Mouse (Mus musculus) large intestine, adult 2 months (tissue): ENCODE data around the gene Trpm3. TPM values are rescaled to one million over a fixed set of nuclear protein-coding genes. Genes with fewer than 3 reads are reported as not detected.

ENCODE experiments used
- DNase-seq: peaks from one replicate; pipeline ENCODE4 v3.0.0-alpha.2; 2012; ENCODE audit warnings: low read depth, low spot score
- WGBS: fragments of 180-500 bp; shearing (Covaris S2); methylation state at CpG from one replicate; pipeline ENCODE4 v1.1.7; 2018; 5-methylcytosine and 5-hydroxymethylcytosine counted together
- polyA plus RNA-seq: library from polyadenylated mRNA; depleted of rRNA; stranded (reverse); fragments of >200 nt; gene quantifications from 2 replicates; pipeline ENCODE4 v1.2.3, GENCODE M21; 2012

Trpm3 gene
- polyA plus RNA-seq, 1 experiment = 0.06 TPM

DNA sequence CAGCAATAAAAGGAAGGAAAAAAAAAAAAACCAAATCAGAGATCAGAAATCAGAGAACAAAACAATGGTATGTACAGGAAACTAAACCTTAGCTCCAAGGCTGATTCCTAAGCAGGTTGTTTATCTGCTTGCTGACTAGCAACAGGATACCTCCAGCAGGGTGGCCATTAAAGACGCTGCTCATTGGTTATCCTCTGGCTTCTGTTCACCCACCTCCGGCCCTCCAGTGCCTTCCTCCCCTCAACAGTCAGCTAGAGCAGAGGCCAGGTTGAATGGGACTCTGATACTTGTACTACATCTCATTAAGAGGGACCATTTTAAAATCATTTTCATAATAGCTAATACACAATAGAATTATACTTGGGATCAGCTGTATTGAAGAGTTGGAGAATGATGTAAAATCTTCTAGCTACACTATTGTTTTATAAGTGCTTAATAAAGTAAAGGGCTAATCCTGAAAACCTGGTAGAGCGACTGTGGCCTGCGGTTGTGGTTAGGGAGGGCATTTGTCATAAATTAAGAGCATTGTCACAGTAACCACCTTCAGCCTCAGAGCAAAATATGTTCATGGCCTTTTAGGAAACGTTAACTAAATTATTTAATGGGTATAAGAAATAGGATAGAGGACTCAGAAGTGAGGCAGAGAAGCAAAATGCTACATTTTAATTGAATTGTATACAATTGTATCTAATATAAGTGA lies 469.3 kb downstream of the Trpm3 start:
- 63% methylated on average over 5 of the region's 5 CpGs for WGBS
- no peak for DNase-seq

DNA sequence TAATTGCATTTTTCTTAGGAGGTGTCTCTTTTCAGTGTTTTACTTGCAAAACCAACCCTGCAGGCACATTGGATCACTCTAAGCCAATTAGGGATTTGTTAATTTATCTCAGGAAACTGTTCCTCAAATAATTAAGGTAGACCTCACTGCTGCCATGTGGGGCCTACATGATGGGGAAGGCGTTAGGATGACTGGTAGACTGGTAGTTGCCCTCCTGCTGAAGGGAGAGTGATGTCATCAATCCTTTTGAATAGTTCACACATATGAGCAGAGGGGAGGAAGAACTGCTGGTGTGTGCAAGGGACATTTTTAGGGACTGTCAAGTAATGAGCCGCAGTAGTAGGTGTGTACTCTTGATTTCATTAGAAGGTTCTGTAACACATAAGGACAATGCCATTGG lies 472.8 kb downstream of the Trpm3 start:
- DNase-seq = no peak
- 79% methylated on average over 2 of the region's 2 CpGs for WGBS

DNA sequence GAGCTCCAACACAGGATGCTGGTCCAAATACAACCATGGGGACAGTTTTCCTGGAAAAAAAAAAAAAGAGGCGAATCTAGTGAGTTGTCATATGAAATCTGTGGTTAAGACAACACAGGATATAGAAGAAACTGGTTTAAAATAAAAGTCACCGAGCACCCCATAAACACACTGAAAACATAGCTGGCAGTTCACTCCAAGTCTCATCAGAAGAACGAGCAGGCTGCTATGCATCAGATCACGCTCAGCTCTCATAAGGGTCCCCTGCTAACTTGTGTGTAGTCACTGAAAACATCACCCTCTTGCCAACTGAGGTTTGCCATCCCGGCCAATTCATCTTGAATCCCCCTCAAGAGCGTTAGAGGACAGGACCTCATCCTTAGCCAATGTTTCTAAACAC lies 476.5 kb downstream of the Trpm3 start:
- DNase-seq = no peak
- 88% methylated on average over 6 of the region's 6 CpGs for WGBS

DNA sequence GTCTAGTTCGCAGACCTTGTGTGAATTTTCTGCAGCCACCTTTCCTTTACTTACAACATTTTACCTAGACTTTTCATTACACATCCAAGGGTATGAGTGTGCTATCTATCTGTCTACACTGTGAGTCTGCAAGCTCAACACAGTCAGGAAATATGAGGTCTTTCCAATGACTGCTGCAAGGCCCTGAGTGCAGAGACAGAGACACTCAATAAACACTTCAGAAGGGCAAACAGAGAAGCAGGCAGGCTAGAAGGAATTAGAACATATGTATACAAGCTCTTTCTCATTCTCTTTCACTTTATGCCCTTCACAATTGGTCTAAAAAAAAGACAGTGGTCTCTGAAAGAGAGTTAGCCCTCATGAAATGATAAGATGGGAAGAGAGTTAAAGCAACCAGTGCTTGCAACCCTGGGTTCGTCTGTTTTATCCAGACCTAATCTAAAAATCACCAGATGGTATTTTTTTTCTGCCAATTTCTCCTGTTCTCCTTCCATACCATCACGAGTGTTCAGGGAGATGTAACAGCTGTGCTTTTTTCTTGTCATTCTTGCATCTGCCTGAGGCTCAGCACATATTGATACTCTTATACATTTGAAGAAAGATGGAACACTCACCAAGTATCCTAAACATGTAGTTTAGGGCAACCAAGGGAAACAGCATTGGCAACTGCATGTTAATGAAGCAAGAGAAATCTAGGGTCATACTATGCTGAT lies 486.1 kb downstream of the Trpm3 start:
- 59% methylated on average over 3 of the region's 3 CpGs for WGBS
- no peak for DNase-seq

DNA sequence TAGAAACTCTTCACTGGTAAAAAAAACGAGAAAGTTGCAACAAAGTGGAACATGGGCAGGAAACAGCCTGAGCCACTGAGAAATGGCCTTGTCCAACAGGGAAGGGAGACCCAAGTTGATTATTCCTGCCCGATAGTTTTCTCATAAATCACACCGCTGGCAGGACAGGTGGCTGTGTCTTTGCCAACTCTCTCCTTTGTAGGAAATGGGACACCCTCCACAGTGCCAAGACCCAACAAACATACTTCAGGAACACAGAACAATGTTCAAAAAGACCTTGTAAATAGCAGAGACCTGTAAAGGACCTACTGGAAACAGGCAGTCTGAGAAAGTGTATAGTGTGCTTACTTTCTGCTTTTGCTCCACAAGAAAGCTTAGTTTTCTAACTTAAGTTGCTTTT lies 490.0 kb downstream of the Trpm3 start:
- no peak for DNase-seq
- WGBS = 60% methylated on average over 3 of the region's 3 CpGs

DNA sequence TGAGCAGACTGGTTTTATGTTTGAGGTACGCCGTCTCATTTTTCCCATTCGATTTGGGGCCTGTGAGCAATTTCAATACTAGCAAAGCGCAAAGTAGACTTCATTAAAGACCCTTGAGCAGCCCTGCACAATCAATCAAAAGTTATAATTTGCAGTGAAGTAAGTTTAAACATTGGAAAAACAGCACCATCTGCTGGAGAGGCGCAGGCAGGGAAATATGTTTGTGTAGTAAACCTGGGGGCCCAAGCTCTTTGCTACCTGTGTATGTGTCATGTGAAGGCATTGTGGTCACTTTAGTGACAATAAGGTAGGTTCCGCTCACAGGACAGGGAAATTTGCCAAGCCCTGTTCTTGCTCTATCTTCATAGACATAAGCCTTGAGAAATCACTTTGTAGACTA lies 492.5 kb downstream of the Trpm3 start:
- DNase-seq = no peak
- WGBS = 78% methylated on average over 6 of the region's 6 CpGs

DNA sequence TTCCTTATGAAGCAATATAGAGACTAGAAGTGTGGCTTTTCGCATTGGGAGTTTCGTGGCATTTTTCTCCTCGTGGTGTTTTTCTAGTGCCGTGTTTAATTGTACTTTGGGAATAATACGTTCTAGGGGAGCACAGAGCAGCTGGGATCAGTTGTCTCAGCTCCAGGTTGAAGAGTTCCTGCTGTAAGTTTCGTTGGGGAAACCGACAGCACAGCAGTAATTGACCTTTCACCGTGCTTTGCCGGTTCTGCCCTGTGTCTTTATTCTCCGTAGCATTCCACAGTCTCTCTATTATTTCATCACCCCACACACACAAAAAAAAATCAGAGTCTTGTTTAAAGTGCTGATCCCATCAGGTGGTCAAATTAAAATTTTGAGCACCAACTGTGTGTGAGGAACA lies 496.8 kb downstream of the Trpm3 start:
- no peak for DNase-seq
- WGBS = 57% methylated on average over 10 of the region's 10 CpGs

DNA sequence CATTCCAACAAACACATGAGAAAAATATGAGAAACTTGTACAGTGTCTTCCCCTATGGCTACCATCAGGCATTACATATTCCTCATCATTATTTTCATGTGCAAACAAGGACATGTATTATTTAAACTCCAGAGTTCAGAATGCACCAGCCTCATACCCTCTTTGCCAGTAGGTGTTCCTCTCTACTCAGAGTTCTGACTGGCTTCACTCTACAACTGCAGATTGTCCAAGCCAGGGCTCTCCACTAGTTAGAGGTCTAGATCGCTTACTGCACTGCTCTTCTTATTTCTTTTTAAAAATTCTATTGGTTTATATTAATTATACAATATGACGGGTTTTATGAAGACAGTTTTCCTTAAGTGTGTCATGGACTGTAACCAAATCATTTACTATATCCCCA lies 498.9 kb downstream of the Trpm3 start:
- DNase-seq = no peak
- 86% methylated on average over 2 of the region's 2 CpGs for WGBS

DNA sequence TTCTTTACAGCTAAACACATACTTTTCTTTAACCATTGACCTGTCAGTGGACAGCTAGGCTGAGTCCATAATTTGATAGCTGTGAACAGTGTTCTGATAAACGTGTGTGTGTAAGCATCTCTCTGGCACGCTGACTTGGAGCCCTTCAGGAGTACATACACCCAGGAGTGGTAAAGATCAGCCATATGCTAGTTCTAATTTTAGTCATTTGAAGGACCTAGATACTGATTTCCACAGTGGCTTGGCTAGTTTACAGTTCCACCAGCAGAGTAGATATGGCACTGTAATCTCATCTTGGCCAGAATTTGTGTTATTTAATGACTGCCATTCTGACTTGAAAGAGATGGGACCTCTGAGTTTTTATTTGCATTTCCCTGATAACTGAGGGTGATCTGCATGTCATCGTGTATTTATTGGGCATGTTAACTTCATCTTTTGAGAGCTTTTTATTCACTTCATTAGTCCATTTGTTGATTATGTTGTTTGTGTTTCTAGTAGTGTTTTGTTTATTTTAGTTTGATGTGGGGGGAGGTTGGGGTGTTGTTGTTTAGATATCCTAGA lies 499.6 kb downstream of the Trpm3 start:
- WGBS = 61% methylated on average over 3 of the region's 3 CpGs
- no peak for DNase-seq

DNA sequence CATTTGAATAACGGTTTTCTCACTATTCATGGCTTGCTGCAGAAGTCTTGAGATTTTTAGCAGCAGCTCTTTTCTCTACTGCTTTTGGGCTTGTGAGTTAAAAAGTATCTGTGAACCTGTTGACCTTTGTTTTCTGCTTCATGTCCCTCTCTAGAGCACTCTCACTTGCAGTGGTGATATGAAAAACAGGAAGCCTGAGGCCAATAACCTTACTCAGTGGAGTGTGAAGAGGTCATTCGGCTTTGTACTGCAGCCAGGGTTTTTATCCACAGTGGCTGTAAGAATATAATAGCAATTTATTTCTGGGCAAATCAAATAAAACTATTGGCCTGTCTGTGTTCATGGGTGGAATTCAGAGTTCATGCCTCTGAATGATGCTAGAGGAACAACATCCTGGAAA lies 503.3 kb downstream of the Trpm3 start:
- WGBS = 60% methylated on average over 2 of the region's 2 CpGs
- no peak for DNase-seq

DNA sequence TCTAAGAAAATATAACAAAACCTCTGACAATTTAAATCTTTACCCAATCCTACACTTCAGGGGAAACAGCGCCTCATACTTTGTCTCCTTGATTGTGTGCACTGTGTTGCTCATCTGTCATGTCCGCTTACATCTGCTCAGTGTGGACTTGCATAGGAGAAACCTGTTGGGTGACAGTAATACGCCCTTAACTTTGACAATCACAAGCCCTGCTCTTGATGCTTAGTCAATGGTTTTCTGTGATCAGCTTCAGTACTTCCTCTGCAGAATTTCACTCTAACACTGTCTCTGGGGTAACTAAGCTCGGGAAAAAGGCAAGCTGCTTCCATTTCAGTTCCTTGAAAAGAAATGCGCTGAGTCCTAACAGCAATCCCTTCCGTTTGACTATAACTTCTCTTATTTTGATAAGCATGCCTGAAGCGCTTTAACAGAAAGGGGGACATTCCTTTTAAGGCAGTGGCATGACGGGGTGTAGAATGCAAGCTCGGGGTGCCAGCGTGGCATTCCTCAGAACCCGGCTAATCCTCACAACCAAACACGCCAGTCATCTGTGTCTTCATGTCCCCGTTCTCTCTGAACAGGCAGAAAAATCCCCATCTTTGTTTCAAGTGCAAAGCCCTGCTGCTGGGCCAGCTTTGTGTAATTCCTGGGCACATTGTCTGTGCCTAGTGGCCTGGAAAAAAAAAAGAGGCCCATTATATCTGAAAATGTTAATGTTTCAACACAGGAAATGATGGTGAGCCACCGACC lies 517.8 kb downstream of the Trpm3 start:
- WGBS = 73% methylated on average over 14 of the region's 14 CpGs
- no peak for DNase-seq

DNA sequence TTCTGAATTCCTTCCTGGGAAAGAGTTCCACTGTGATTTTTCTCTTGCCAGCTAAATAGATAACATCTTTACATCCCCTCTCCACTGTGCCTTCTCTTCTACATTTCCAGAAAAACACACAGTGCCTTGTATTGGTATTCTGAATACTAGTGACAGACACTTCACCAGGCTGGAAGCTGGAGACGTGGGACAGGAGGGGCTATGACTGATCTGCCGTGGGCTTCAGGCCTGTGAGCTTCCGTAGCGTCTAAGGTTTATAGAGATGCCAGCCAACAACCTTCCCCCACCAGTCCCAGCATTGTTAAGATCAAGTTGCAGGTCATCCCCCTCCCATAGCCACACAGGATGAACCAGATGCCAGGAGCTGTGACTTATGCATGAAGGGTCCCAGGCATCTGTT lies 518.4 kb downstream of the Trpm3 start:
- WGBS = 46% methylated on average over 4 of the region's 4 CpGs
- DNase-seq = no peak

DNA sequence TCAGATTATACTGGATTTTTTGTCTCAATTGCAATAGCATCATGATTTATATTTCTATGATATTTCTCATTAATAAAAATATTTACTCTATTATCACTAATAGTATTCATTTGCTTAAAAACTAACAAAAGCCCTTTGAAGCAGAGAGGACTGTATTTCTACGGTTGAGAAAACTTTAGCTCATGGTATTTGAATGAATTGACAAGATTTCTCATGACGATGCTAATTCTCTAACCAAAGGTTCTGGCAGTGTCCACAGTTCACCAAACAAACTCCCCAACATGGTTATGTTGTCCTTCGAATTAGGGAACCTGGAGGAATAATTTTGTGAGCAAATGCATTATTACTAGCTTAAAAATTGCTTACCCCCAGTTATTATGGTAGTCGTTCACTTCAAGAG lies 526.6 kb downstream of the Trpm3 start:
- DNase-seq = no peak
- WGBS = 73% methylated on average over 4 of the region's 4 CpGs

DNA sequence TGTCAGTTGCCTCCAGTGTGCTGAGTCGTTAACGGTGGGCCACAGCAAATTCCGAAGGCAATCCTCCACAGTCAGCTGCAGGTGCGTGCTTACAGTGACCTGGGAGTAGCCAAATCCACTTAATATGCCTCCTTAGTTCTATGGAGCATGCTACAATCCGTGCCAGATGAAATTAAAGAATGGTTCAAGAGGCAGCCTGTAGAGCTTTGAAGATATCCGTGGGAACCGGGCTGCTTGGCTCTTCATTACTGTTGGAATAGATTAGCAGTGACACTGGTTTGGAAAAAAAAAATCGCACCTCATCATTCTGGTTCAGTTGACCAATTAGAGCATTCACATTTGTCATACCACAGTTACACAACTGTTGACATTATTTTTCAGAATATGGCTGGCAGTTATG lies 531.4 kb downstream of the Trpm3 start:
- WGBS = 87% methylated on average over 8 of the region's 8 CpGs
- no peak for DNase-seq

DNA sequence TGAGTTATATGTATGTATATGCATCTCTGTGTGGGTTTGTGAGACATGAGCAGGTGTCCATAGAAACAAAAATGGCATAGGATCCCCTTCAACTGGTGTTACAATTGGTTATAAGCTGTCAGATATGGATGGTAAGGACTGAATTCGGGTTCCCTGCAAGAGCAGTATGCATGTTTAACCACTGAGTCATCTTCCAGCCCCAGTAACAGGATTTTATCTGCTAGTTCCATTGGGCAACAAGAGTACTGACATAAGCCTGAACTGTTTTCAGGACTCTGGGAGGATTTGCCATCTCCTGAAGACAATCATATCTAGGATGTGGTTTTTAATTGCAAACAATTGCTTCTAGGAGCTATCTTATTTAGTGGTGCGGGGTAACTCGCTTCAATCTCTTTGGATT lies 534.0 kb downstream of the Trpm3 start:
- WGBS = 84% methylated on average over 3 of the region's 3 CpGs
- DNase-seq = no peak

DNA sequence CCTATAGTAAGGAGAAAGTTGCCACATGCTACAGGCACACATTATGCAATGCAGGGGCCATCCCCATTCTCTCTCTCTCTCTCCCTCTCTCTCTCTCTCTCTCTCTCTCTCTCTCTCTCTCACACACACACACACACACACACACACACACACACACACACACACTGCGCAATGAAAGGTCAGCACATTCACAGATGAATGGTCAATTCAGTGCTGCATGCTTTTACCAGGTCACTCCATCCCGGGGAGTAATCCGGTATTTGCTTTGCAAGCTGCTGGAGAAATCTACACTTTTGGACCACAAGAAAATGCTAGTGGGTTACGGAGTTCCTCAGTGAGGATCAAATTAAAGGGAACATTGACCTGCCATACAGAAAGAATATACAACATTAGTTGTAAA lies 537.4 kb downstream of the Trpm3 start:
- DNase-seq = no peak

DNA sequence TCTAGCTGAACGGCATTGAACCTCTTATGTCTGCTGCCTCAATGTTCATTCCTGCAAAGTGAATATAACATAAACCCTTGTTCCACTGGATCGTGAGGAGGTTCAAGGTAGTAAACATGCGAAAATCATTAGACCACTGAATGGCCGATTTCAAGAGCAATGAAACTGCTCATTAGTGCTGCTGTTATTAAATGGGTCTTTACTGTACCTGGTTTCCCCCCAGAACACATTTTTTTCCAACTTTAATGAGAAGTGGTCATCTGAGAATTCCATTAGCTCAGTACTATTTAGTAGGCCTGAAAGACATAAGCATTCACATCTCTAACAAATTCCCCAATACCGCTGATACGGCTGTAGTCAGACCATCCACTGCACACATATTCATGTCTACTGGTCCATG lies 543.4 kb downstream of the Trpm3 start:
- DNase-seq = no peak
- WGBS = 94% methylated on average over 6 of the region's 6 CpGs

More for the DNA sequence above, 537.4 kb downstream of the Trpm3 start:
- WGBS = 80% methylated on average over 4 of the region's 4 CpGs

DNA sequence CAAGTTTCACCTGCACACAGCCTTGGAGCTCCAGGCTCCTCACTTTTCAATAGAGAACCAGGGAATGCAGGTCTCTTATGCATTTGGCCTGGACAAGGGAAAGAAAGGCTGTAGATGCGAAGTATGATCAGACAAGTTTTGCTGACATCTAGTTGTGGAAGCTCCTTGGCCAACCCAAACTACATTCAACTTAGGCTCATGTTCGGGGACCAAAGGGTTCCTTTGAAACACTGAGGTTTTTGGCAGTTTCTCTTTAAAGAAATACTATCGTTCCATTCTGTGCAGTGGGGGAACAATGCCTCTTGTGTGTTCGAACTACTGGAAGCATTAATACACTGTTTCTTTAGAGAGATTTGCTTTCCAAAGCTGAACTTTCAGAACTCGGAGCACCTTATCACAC lies 553.1 kb downstream of the Trpm3 start:
- DNase-seq = no peak
- 88% methylated on average over 5 of the region's 5 CpGs for WGBS

DNA sequence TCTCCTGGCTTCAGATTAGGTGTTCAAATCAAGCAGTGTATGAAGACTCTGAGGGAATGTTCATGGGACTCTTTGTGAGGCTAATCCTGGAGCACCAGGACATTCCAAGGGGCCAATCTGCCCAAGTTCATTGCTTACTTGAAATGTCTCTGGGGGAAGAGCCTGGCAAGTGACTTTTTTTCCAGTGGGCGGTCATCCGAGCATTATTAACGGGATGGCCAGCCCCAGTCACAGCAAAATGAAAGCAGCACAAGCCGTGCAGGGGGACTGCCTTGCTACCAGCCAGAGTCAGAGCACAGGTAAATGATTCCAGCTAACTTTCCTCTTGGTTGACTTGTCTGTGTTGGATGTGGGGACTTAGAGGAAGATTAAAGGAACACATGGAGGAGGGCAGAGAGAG lies 553.7 kb downstream of the Trpm3 start:
- no peak for DNase-seq
- WGBS = 61% methylated on average over 4 of the region's 4 CpGs

DNA sequence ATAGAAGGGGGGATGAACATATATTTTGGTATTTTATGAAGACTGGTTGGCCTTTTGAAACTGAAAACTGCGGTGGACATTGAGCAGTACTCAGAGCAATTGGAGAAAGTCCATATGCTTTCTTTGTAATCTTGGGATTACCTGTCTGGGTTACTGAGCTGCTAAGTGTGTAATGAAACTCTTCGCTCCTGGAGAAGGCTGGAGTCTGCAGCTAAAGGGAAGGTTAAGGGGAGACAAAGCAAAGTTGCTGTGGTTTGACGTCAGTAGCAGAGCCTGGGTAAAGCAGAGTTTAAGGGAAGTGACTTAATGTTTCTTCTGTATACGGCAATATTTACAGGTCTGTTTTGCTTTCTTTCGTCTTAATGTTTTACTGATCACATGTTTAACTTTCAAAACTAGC lies 554.1 kb downstream of the Trpm3 start:
- no peak for DNase-seq
- 72% methylated on average over 5 of the region's 5 CpGs for WGBS

DNA sequence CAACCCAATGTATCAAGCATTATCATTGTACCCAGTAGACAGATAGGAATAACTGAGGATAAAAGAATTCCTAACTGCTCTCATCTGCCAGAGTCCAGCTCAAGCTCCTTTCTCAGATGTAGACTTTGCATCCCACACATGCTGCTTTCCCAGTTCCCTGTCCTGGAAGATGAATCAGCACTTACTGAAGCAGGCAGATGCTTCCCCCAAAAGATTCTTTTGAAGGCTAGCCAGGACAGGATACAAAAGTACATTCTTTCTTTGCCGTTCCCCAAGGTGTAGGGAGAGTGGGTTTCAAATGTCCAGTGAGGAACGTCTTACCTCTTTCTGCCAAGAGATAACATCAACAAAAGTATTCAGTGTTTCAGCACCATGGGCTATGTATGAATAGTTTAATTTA lies 556.6 kb downstream of the Trpm3 start:
- 50% methylated on average over 2 of the region's 2 CpGs for WGBS
- no peak for DNase-seq
